Mouse (Mus musculus) heart, embryonic 10.5 days (tissue): Measurements from ENCODE around the gene Pax5. TPM values are rescaled to one million over a fixed set of nuclear protein-coding genes. Genes with fewer than 3 reads are reported as not detected.
"Not testable (repeated sequence)": the region's sequence is repeated elsewhere in the genome, so short reads cannot be mapped to it uniquely, and the experiment has no call there.

Experiments
- DNase-seq: peaks from one replicate; pipeline ENCODE4 v3.0.0-alpha.2; 2017; ENCODE audit warnings: low spot score
- H3K27ac ChIP-seq: fragments of 300-500 bp; sonication (generic); 2 replicates; pipeline ENCODE4 v1.5.1; 2016; ENCODE audit warnings: mild to moderate bottlenecking
- H3K27me3 ChIP-seq: fragments of 300-500 bp; sonication (generic); 2 replicates; pipeline ENCODE4 v1.6.1; 2016; ENCODE audit warnings: mild to moderate bottlenecking; ENCODE audit not compliant: poor library complexity, insufficient read depth, severe bottlenecking
- H3K36me3 ChIP-seq: fragments of 300-500 bp; sonication (generic); 2 replicates; pipeline ENCODE4 v1.6.1; 2016; ENCODE audit warnings: mild to moderate bottlenecking, moderate library complexity
- H3K4me1 ChIP-seq: fragments of 300-500 bp; sonication (generic); 2 replicates; pipeline ENCODE4 v1.6.1; 2016; ENCODE audit warnings: mild to moderate bottlenecking
- H3K4me3 ChIP-seq: fragments of 300-500 bp; sonication (generic); 2 replicates; pipeline ENCODE4 v1.5.1; 2016; ENCODE audit warnings: mild to moderate bottlenecking, moderate library complexity
- H3K9me3 ChIP-seq: fragments of 300-500 bp; sonication (generic); 2 replicates; pipeline ENCODE4 v1.6.1; 2016; ENCODE audit warnings: mild to moderate bottlenecking, moderate library complexity
- WGBS: fragments of 180-500 bp; shearing (Covaris S2); methylation state at CpG from one replicate; pipeline ENCODE4 v1.1.7; 2016; 5-methylcytosine and 5-hydroxymethylcytosine counted together
- polyA plus RNA-seq: library from polyadenylated mRNA; unstranded; fragments of >200 nt; fragmentation: Nextera tagmentation; extraction: Ambion mirVana; gene quantifications from 2 replicates; pipeline ENCODE4 v1.2.1, GENCODE M21; 2016

Pax5 gene
- polyA plus RNA-seq = 0.03 TPM in 1 of 2 replicates, not detected in the other

GRCm38 (mm10) chr4:44709740-44710700, at the start of gene Pax5:
Gene Pax5 (minus strand): TSS chr4:44710487.
- H3K9me3 ChIP-seq = no peaks in the 10 kb centered on the region
- H3K4me3 ChIP-seq = peak within 1 kb of the TSS; percentile 38; the same call in 1 of the 2 replicates
- DNase-seq = no peak
- H3K27me3 ChIP-seq = peaks cover 100% of the 10 kb centered on the region
- H3K4me1 ChIP-seq = peaks cover 20% of the 10 kb centered on the region
- H3K27ac ChIP-seq = no peak within 1 kb of the TSS
- H3K36me3 ChIP-seq = no peaks in the 10 kb centered on the region
- 24% methylated on average over 16 of the region's 16 CpGs for WGBS

DNA sequence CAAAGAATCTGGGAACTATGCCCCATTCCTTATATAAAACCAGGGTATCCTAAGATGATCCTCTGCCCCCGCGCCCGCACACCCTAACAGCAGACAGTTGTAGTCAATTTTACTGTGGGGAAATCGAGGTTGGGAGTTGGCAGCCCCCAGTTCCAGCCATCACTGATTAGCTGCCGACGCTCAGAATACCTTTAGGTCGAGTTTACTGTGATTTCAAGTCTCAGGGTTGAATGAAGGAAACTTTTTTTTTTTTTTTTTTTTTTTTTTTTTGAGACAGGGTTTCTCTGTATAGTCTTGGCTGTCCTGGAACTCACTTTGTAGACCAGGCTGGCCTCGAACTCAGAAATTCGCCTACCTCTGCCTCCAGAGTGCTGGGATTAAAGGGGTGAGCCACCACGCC, 46.8 kb upstream of the Pax5 start:
- not testable (repeated sequence) for H3K4me1 ChIP-seq, DNase-seq, H3K27me3 ChIP-seq, H3K36me3 ChIP-seq, H3K9me3 ChIP-seq
- WGBS = 7% methylated on average over 10 of the region's 10 CpGs
- Histone ChIP-seq H3K27ac (peak overlapping the region; percentile 93), H3K4me3 (peak overlapping the region; percentile 96)

GRCm38 (mm10) chr4:44756134-44756951, 46.1 kb upstream of the Pax5 start:
- peak overlapping the region; percentile 96 for H3K4me3 ChIP-seq
- peak overlapping the region; percentile 93 for H3K27ac ChIP-seq
- under 1% methylated on average over 60 of the region's 60 CpGs for WGBS
- no peaks in the 10 kb centered on the region for H3K9me3 ChIP-seq
- DNase-seq = peak; percentile 96
- H3K36me3 ChIP-seq = no peaks in the 10 kb centered on the region
- no peaks in the 10 kb centered on the region for H3K27me3 ChIP-seq
- H3K4me1 ChIP-seq = peaks cover 6% of the 10 kb centered on the region; the same call in 1 of the 2 replicates

GRCm38 (mm10) chr4:44755553-44756133, 45.4 kb upstream of the Pax5 start, which contains the start of gene Zcchc7:
Gene Zcchc7 (plus strand): TSS chr4:44755877.
- Histone ChIP-seq H3K4me1 (peaks cover 6% of the 10 kb centered on the region; the same call in 1 of the 2 replicates), H3K4me3 (peak within 1 kb of the TSS; percentile 96), H3K36me3 (no peaks in the 10 kb centered on the region), H3K27me3 (no peaks in the 10 kb centered on the region), H3K27ac (peak within 1 kb of the TSS; percentile 93), H3K9me3 (no peaks in the 10 kb centered on the region)
- 6% methylated on average over 15 of the region's 15 CpGs for WGBS
- no peak for DNase-seq

DNA sequence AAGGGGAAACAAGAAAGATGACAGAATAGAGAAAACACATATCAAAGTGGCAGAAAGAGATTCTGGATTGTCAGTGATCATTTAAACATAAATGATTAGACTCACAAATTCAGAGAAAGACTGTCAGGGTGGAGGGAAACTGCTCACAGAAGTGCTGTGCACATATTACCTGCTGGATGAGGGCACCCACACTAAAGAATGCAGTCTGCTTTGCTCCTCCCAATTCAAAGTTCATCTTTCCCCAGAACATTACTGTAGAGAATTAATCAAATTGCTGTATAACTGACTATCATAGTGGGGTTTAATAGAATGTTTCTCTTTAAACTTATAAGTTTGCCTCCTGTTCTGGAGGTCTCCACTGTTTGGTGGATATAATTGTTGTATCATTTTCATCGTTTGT, 30.2 kb upstream of the Pax5 start:
- H3K36me3 ChIP-seq = no peaks in the 10 kb centered on the region

DNA sequence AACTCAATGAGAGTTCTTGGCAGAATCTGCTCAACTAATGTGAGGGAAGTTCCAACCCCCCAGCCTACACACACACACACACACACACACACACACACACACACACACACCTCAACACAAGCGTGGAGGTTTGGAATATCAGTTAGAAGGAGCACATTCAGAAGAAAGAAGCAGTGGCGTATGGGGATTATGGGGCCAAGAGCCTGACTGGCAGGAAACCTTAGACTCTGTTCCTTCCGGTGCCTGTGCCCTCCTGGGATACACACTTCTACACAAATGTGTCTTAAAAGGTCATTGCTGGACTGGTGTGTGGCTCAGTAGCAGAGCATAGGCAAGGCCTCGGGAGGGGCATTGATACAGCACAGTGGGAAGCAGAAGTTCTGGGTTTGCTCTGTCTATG, 10.9 kb upstream of the Pax5 start:
- H3K27me3 ChIP-seq = peaks cover 42% of the 10 kb centered on the region
- DNase-seq = peak; percentile 67
- no peak overlapping the region for H3K27ac ChIP-seq
- 83% methylated on average over 4 of the region's 4 CpGs for WGBS
- no peaks in the 10 kb centered on the region for H3K9me3 ChIP-seq
- H3K4me1 ChIP-seq = no peaks in the 10 kb centered on the region
- H3K36me3 ChIP-seq = no peaks in the 10 kb centered on the region
- no peak overlapping the region for H3K4me3 ChIP-seq

More for the DNA sequence above, 30.2 kb upstream of the Pax5 start:
- no peaks in the 10 kb centered on the region for H3K27me3 ChIP-seq
- DNase-seq = no peak
- WGBS = 59% methylated on average over 1 of the region's 1 CpGs
- H3K27ac ChIP-seq = no peak overlapping the region
- no peaks in the 10 kb centered on the region for H3K4me1 ChIP-seq
- H3K4me3 ChIP-seq = no peak overlapping the region
- no peaks in the 10 kb centered on the region; the same call in 1 of the 2 replicates for H3K9me3 ChIP-seq

GRCm38 (mm10) chr4:44720046-44720445, 9.8 kb upstream of the Pax5 start:
- no peak overlapping the region for H3K27ac ChIP-seq
- no peak overlapping the region for H3K4me3 ChIP-seq
- 90% methylated on average over 8 of the region's 8 CpGs for WGBS
- peaks cover 51% of the 10 kb centered on the region for H3K27me3 ChIP-seq
- H3K4me1 ChIP-seq = no peaks in the 10 kb centered on the region
- H3K9me3 ChIP-seq = no peaks in the 10 kb centered on the region
- H3K36me3 ChIP-seq = no peaks in the 10 kb centered on the region
- peak; percentile 72 for DNase-seq

GRCm38 (mm10) chr4:44717676-44718075, 7.4 kb upstream of the Pax5 start:
- H3K9me3 ChIP-seq = no peaks in the 10 kb centered on the region
- no peak overlapping the region for H3K4me3 ChIP-seq
- H3K27me3 ChIP-seq = peaks cover 75% of the 10 kb centered on the region
- no peaks in the 10 kb centered on the region for H3K36me3 ChIP-seq
- DNase-seq = no peak
- WGBS = 62% methylated on average over 3 of the region's 3 CpGs
- H3K27ac ChIP-seq = no peak overlapping the region
- H3K4me1 ChIP-seq = peaks cover 17% of the 10 kb centered on the region

DNA sequence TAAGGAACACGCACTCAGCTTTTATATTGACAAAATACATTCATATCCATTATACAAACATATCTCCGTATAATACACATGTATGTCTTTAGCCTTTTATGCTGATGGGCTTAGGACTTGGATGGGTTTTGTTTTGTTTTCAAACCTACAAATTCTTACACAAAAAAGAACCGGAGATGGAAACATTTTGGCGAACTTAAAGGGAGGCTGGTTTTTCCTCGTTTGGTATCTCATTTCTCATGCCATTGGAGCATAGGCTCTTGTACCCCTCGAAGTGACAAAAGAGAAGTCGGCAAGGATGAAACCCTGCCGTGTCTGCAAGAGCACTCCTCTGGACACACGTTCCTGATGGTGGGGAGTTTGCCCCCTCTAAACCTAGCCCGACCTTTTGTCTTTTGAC, 6.1 kb upstream of the Pax5 start:
- Histone ChIP-seq H3K4me1 (peaks cover 20% of the 10 kb centered on the region), H3K36me3 (no peaks in the 10 kb centered on the region), H3K27me3 (peaks cover 88% of the 10 kb centered on the region), H3K9me3 (no peaks in the 10 kb centered on the region), H3K4me3 (no peak overlapping the region), H3K27ac (no peak overlapping the region)
- 4% methylated on average over 10 of the region's 10 CpGs for WGBS
- no peak for DNase-seq

- Histone ChIP-seq H3K27ac (no peak overlapping the region), H3K4me1 (peaks cover 20% of the 10 kb centered on the region), H3K4me3 (no peak overlapping the region), H3K36me3 (no peaks in the 10 kb centered on the region), H3K9me3 (no peaks in the 10 kb centered on the region), H3K27me3 (peaks cover 95% of the 10 kb centered on the region)
- 6% methylated on average over 3 of the region's 3 CpGs for WGBS
- no peak for DNase-seq
These were observed 5.4 kb upstream of the Pax5 start for GRCm38 (mm10) chr4:44715621-44716160.

DNA sequence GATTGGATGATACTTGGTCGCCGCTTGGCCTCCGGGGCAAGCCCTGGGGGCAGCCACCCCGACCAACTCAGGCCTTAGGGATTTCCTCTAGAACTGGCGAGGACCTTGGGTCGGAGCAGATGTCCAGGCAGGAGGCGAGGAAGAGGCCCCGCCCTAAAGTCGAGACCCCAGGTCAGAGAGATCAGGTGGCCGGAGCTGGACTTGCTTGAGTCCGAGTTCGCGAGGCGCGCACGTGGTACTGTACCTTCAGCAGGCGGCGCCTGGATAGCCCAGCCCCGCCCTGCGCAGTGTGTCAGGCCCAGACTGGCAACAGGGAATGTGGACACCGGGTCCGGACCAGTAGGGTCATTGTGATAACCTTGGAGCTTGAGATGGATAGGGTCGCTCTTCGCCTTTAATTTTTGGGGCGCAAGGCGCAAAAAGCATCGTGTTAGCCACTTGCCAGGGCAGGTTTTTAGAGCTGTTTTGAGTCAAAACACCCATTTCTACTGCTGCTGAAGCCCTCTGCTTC, 3.9 kb upstream of the Pax5 start:
- H3K9me3 ChIP-seq = no peaks in the 10 kb centered on the region
- peaks cover 20% of the 10 kb centered on the region for H3K4me1 ChIP-seq
- H3K36me3 ChIP-seq = no peaks in the 10 kb centered on the region
- peaks cover 98% of the 10 kb centered on the region for H3K27me3 ChIP-seq
- peak overlapping the region; percentile 35 for H3K4me3 ChIP-seq
- no peak for DNase-seq
- WGBS = 1% methylated on average over 27 of the region's 27 CpGs
- no peak overlapping the region for H3K27ac ChIP-seq

DNA sequence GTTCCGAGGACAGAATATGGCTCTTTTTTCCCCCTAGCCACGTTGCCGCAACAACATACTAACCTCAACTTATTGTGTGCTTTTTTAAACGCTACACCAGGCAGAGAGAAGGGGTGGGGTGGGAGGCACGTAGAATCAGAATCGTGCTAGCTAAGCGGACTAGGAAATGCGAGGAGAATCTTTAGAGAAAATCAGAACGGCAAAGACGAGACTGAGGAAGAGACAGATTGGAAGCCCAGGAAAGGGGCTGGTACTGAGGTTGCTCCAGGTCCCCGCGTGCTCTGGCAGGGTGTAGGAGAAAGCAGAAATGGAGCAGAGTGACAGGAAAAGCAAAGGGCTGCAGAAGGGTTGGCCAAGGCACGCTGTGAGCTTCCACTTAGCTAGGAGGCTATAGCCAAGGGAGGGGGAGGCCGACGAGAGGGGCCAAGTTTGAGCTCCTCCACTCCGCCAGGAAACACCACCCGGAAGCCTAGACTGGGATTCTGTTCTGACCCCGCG, 3.3 kb upstream of the Pax5 start:
- no peaks in the 10 kb centered on the region for H3K36me3 ChIP-seq
- peaks cover 98% of the 10 kb centered on the region for H3K27me3 ChIP-seq
- peaks cover 20% of the 10 kb centered on the region for H3K4me1 ChIP-seq
- no peaks in the 10 kb centered on the region for H3K9me3 ChIP-seq
- 2% methylated on average over 19 of the region's 19 CpGs for WGBS
- DNase-seq = no peak
- peak overlapping the region; percentile 35 for H3K4me3 ChIP-seq
- H3K27ac ChIP-seq = no peak overlapping the region
